Mouse (Mus musculus): ENCODE data around the gene Arl14.

DNA sequence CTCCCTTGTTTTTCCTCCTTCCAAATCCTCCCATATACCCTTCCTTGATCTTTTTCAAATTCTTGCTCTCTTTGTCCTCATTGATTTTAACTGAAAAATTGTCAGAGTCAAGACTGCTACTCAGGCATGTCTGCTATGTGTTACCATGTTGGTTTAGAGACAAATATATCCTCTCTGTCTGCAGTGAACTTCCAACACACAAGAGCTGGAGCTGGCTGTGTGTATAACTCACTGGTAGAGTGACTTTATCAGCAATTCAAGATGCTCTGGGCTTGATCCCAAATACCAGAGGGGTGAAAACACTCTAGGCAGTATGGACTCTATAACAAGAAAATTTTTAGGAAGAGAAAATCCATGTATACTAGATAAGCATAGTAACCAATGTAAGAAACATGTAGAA is 2.8 kb downstream of the Arl14 start:
- TF ChIP-seq CTCF (IDR thresholded peaks at IDR 0.05; ENCODE audit: control insufficient read depth, insufficient read depth, insufficient replicate concordance, low read depth, low read length) (no peak), POLR2A (IDR thresholded peaks at IDR 0.05; ENCODE audit: control insufficient read depth, low read depth, low read length) (no peak)

Data from testis, adult 2 months (tissue).